Mouse (Mus musculus) cerebellum, postnatal 36 days (tissue): ENCODE results near the gene Selenom.

Experiments used
- DNase-seq, 2 experiments: peaks; one replicate each; pipeline ENCODE4 v3.0.0; 2021 to 2022; ENCODE audit warnings: mixed read lengths in 2 of 2

Gene Selenom

DNA sequence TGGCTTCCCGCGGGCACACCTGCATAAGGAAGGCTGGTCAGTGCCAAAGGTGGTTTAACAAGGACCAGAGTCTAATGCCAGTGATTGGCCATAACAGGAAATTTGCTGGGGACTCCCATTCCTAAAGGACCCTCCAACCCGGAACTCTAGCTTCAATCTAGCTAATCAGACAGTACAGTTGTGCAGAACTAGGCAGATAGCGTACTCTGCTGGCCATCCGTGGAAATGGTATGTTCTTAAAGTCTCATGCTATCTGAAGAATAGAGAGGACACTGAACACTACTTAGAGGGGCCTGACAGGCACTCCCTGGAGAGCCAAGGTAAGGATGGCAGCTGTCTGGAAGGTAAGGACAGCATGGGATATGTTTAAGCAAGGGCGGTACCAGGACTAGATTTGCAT, 17.1 kb downstream of the Selenom start:
- peak; percentile 57 to 67 for DNase-seq

DNA sequence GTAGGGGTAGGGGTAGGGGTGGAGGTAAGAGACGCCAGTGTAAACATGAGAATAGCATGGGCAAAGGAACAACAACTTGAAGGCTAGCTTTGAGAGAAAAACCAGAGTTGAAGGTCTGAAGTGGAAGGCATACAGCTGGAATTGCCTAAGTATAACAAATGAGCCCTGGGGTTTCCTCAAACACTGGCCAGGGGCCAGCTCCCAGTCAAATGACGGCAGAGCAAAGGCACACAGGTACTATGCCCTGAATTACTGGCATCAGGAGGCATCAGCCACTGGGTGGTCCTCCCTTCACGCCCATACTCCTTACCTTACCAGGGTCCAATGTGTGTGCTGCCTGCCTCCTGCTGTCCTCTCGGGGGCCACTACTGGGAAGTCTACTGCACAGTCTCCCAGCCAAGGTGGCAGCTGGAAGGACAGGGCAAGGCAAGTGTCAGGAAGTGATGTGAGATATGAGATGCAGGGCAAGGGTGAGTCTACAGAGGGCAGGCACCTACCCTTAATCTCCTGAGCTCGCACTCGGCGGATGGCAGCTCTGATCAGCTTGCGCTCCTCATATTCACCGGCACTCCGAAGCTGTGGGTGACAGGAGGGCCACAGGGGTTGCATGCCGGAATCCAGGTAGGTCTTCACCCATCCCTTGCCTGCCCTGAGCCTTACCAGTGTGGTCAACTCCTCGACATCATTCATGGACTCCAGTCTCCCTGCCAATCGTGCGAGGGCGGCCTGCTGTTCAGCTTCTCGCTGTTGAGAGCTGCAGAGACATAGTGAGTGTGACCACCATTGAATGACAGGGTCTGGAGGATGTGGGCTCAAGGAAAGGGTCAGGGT, 17.8 kb downstream of the Selenom start:
- DNase-seq = no peak

DNA sequence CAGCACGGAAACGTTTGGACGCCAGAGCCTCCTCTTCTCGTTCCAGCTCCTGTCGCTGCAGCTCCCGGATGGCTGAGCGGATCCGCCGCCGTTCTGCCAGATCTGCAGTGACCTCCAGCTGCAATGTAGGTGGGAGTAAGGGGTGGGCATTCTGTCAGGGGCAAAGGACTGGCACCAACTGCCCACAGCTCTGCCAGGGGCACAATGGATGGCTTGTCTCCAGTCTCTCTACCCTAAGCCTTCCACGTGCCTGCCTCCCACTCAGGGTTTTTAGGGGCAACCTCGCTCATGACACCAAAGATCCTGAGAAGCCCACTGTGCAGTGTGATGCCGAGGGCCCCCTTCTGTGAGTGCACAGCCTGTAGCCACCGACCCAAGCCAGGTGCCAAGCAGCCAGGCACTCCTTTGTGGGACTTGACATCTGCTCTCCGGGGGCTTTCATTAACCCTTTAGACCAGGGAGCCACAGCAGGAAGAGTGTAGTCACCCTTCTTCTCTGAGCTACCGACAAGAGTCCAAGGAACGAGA, 19.0 kb downstream of the Selenom start:
- DNase-seq = no peak

DNA sequence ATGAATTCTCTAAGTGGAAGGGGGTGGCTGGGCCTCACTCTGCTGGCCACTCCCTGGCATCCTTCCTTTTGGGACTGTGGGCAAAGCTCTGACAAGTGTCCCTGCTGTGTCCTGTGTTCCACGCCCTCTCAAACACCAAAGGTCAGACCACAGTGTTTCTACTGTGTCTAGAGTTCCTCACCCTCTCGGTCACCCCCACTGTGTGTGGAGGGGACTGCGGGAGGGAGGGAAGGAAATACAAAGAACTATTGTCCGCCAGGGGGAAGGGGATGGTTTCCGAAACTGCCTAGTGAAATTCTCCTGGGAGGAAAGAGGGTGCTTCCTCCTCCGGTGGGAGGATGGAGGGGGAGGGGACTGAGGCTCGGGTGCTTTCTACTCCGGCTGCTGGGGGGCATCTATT, 20.5 kb downstream of the Selenom start:
- DNase-seq = no peak

DNA sequence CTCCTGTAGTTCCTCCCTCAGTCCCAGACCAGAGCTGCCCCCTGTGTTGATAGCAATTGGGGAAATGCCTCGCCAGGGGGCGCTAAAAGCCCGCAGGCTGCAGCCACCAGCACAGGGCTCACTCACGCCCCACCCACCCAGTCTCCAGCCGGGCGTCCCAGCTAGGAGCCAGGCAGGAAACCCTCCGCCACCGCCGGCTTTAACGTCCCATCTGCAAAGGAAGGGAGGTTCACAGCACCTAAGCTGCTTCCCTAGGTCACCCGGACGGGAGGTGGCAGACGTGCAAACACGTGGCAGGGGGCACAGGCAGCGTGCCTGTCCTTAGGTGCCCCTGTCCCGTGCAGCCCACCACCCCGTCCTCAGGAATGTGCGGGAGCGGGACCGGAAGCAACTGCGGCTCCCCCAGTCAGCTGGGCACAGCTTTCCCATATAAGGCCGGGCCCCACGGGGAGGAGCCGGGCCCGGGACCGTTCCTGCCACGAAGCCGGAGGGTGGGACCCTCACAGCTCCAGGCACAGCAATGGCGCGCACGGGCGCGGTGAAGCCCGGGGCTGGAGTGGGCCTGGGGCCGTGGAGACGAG, 21.0 kb downstream of the Selenom start:
- peak; percentile 95 to 96 for DNase-seq

DNA sequence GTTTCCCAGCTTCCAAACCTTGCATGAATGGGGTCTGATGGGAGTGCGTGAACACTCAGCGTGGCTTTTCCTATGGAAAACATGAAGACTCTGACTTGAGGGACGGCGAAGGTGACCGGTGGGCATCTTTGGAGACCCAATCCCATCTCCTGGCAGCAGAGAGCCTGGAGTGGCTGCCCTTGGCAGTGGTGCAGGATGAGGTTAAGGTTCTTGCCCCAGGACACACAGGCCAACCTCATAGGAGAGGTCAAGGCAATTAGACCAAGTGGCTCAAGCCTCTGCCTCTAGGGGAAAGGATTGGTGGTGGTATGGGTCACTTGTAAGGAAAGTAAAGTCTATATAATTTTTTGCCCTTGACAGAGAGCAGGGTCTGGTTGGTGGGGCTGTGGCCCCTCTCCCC, 21.6 kb downstream of the Selenom start:
- no peak for DNase-seq

DNA sequence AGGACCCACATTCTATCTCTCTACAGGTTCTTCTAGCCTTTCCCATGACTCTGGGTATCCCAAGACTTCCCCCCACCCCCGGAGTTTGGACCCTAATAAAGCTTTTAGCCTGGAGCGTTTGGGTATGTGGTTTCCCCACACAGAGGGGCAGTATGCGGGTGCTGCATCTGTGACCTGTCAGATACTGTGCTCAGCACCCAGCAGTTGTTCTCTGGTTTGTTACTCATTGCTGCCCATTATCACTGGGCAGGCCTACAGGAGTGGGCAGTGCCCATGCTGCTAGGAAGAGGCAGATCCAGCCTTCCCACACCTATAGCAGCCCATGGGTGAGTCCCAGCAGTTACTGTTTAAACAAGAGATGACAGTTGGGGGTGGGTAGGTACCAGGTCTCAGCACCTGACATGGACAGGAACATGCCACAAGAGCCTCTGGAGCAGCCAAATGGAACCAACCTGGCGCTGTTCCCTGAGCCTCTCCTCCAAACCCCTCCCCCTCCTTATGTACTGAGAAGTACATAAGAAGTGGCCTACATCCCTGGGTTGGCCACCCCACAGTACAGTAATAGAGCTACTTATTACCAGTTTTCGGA, 22.4 kb downstream of the Selenom start:
- no peak for DNase-seq

DNA sequence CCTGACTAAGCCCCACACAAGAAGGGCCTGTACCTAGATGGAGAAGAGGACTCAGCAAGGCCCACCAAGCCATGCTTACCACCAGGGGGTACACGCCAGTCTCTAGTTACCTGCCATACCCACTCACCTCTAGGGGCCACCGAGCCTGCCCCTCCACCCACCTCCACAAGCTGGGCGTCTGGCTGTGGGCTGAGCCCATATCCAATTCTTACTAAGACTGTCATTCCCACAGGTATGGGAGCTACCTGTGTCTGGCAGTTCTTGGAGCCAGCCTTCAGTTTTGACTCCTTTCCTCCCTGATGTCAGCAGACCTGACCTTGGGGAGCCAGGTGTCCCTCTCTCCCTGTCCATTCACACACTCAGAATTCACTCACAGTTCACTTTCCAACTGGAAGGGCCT, 23.2 kb downstream of the Selenom start:
- DNase-seq = no peak

DNA sequence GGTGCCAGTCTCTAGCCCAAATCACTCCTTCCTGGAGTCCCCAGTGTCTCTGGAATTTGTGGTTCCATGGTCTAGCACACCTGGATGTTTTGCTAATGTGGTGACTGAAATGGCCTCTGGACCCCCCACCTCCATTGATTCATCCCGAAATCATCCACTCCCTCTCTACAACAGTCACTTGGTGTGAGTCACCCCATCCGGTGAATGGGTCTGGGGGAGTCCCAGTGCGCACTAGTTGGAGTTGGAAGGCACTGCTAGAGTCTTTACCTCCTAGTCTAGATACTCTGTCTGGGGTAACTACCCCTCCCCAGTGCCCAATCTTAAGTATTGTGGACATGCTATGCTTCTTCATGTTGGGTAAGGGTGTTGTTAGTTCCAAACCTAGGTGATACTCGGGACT, 23.9 kb downstream of the Selenom start:
- DNase-seq = no peak

DNA sequence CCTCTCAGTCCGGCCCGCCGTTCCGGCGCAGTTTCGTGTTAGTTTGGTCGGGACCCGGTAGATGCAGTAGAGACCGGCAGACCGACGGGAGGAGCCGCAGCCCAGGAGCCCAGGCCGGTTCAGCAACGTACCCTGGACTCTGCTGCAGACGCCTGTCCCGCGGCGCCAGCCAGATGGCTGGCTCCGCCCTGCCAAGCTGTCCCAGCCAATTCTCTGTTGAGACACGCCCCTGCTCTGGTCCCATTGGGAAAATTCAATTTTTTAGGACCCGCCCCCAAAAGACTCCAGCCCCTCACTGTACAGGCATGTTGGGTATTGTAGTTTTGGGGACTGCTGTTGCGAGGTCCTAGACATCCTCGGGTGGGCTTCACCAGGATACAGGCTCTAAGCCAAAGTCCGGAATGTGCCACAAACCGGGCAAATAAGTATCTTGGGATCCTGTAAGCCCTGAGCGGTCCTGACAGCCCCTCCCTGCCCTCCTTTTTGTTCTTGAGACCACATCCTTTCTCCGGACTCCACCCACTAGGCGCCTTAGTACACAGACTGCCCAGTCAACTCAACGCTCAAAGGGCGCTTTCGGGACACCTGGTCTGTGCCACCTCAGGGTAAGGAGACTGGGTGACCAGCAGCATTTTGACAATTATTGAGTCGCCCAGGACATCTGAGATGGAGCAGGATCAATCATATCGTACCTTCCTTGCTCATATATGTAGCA, 24.8 kb downstream of the Selenom start:
- DNase-seq = peak; percentile 83 to 86

DNA sequence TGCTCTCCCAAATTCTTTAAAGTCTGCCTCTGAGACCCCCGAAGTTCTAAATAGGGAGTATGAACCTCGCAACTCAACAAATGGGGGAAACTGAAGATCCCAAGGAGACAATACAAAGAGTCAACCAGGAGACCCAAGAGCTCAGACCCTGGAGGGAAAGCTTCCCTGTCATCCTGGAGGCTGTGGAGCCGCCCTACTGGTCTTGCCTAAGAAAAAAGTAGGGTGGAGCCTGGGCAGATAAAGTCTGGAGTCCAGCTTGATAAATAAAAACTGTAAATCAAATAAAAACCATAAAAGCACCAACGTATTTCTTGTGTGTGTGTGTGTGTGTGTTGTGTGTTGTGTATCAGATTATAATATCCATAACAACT, 25.3 kb downstream of the Selenom start:
- no peak for DNase-seq

DNA sequence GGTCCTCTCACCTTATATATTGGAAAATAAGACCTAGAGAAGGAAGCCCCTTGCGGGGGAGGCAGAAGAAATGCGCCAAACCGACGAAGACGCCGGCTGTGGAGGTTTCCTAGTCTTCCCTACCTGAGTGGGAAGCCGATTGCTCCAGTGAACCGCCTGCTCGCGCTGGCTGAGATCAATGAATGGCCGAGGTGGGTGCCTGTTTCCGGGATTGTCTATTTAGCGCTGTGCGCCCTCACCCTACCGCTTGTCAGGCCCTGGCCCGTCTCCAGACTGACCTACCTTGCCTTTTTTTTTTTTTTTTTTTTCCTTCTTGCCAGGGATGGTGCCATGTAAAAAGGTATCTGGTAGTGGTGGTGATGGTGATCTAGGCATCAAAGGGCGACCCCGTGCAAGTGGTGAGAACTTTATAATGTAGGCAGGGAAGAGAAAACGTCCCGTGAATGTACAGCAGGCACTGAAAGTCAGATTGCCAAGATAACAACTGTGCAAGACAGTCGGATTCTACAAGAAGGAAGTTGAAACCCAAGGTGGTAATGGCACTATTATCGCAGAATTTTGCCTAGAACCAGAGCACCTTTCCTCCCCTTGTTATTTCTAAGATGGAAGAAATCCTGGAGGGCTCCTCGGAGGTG, 26.1 kb downstream of the Selenom start, which contains the start of gene Smtn:
Gene Smtn (minus strand): TSS at position 162 of the 635 bp plus-strand sequence.
- no peak for DNase-seq

DNA sequence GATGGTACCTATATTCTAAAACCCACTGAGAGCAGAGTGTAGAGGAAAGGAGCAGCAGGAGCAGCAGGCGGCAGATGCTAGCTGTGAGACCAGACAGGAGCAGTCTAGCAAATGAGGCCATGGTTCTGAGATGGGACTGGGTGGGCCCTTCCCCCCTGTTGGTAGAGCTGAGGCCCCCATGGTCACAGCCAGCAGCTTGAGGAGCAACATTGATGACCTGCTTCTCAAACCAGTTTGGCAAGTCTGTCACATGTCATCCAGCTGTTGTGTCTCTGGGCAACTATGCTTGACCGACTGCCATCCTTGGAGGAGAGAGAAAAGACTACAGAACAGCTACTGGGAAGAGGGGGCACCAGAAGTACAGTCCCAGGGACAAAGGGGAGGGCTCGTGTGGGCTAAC, 27.4 kb downstream of the Selenom start:
- no peak for DNase-seq

DNA sequence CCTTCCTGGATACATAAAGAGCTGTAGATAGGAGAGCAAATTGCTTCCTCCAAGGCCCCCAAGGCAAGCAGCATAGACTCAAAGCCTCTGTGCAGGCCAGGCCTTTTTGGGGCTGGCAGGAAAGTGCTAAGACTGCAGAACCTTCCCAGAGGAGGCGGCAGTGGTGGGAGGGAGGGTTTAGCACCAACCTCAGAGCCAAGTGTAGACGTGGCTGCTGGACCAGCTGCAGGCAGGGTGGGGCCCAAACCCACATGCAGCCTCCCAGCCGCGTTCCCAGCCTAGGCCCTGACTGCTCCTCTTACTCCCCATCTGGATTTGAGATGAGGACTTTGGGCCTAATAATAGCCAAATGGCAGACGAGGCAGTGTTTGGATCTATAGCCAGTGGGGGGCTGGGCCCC, 28.5 kb downstream of the Selenom start:
- DNase-seq = no peak

DNA sequence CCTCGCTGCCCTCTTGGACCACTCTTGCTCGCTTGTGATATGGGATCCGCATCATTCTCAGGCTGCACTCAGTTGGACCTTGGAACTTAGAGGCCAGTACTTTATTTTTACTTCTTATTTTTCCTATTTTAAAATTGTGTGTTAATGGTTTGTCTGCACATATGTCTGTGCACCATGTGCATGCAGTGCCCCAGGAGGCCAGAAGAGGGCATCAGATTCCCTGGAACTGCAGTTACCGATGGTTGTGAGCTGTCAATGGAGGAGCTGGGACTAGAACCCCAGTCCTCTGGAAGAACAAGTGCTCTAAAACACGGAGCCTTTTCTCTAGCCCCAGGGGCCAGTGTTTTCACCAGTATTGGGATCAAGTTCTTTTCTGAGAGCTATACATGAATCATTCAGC, 29.9 kb downstream of the Selenom start:
- no peak for DNase-seq

DNA sequence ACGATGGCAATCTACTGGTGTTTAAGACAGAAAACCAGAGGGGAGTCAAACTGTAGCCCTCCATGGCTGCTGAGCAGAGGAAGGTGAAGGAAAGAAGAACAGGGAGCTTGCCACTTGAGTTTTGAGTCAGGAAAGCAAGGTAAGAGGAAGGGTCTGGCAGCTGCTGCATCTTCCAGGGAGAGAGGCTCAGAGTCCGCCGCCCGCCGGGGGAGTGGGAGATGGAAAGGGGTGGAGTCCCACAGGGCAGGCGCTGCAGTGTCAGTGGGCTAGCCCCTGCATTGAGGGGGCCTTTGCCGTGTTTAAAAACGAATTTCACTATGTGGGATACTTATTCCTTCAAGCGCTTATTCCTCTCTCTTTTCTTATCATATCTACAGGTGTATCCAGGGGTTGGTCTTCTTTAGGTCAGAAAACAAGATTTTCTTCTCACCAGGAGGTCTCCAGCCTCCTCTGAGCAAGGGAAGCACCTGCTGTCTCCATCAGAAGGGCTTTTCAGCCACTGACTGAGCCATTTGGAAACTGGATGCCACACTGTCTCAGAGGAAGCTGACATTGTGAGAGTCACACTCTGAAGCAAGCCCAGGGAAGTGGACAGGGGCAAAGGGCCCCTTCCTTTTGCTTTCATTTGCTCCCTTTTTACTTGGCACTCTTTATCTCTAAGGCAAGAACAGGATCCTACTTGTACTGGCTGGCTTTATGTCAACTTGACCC, 31.2 kb downstream of the Selenom start:
- no peak for DNase-seq

DNA sequence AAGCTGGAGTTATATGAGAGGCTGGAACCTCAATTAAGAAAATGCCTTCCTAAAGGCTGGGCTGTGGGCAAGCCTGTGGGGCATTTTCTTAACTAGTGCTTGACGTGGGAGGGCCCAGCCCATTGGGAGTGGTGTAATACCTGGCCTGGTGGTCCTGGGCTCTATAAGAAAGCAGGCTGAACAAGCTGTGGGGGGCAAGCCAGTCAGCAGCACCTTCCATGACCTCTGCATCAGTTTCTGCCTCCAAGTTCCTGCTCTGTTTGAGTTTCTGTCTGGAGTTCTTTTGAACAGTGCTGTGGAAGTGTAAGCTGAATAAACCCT, 31.7 kb downstream of the Selenom start:
- no peak for DNase-seq

DNA sequence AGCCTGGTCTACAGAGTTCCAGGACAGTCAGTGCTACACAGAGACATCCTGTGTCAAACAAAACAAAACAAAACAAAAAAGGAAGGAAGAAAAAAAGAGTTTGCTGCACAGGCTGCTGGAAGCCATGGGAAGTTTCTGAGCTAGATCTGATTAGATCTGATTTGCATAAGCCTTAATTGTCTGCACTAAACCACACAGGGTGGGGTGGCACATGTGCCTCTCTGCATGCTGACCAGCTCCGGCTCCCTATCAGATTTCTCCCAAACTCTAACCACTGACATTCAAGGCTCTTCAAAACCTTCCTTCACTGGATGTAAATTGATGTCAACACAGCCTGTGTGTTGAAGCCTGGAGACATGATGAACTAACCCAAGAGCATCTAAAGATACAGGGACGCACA, 32.6 kb downstream of the Selenom start:
- DNase-seq = no peak

DNA sequence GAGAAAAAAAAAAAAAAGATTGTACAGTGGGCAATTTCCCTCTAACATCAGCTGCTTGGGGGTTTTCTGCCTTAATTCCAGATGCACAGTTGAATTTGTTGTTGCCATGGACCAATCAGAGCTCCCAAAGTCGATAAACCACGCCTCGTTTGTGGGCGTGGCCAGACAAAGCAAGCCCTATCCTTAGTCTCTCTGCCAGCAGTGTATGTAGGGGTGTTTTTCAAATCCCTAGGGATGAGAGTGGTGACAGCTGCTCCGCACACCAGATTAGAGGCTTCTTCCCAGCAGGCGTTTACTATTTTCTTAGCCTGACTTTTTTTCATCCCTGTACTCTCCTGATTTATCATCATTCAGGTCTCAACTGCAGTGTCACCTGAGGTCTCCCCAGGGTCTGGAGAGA, 33.5 kb downstream of the Selenom start:
- DNase-seq = no peak

DNA sequence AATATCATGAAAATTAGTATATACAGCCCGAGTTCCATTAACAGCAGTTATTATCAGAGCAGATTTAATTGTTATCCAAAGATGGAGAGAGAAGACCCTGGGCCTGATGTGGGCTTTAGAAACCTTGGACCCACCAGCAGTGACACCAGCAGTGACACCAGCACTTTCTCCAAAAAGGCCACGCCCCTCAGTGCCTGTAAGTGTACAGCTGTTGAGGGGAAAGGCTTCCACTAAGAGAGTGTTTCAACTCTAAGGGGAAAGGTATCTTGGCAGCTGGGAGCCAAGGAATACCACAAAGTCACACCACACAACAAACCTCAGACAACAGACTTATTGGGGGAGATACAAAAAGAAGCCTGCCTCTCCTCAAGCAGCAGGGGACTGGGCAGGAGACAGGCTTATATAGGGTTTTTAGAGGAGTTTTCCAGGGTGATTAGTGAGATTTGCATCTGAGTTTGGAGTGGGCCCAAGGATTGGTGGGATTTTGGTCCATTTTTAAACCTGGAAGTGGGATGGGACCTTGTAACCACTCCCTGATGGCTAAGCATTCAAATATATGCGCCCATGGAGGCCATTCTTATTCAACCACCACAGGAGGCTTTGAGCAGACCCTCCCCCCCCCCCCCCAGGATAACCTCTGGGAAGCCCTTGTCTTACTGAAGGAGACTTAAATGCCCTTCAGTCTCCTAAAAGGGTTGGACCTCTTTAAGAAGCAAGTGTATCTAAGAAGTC, 34.2 kb downstream of the Selenom start:
- no peak for DNase-seq

DNA sequence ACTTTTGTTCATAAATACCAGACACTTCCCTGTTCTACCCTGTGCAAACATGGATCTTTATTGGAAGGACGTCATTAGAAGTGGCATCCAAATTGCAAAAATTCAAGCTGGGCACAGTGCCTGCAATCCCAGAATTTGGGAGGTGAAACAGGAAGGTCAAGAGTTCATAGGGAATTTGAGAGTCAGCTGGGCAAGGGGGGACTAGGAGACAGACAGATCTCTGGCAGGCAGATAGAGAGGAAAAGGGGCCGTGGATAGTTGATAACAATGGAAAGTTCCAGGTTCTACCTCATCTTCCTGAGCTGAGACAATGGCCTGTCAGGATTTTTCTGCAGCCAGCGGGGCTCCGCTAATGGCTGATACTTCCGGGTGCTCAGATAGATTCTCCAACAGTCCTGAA, 35.3 kb downstream of the Selenom start:
- DNase-seq = no peak

DNA sequence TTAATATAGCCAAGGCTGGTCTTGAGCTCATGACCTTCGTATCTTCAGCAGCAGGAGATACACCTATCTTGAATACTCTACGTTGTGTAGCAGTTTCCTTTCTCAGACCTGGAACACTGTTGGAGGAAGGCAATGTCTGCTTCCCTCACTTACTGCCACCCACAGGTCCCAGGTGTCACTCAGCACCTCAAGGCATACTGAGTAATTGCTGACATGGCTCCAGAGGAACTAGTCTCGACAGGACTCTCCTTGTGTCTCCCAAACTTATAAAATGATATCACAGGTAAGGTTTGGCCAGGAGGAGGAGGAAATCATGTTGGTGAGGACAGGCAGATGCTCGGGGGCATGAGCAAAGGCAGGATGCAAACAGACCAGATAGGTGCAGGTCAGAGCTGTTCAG, 40.5 kb downstream of the Selenom start:
- no peak for DNase-seq
